Mouse (Mus musculus): ENCODE measurements at regions not wholly inside any gene's neighbourhood (a gene's known extent, or its start where the extent isn't known, plus 50 kb on each side); places are given as distances from the start of the nearest gene placed in this dataset.
A peak's percentile ranks its signal among the peaks of the same experiment; 100 is the strongest.

- DNase-seq: no peak
These were observed 102.0 kb upstream of the Slc22a12 start for GRCm38 (mm10) chr19:6644871-6645270.

- DNase-seq: no peak
These were observed 96.8 kb upstream of the Slc22a12 start for GRCm38 (mm10) chr19:6639681-6640080.

GRCm38 (mm10) chr19:6633400-6633799 lies 90.6 kb upstream of the Slc22a12 start:
- no peak for DNase-seq

GRCm38 (mm10) chr19:6631817-6632216 lies 89.0 kb upstream of the Slc22a12 start:
- DNase-seq: no peak

- DNase-seq: no peak
These were observed 87.7 kb upstream of the Slc22a12 start for GRCm38 (mm10) chr19:6630613-6630940.

- peak; percentile 70 for DNase-seq
These were observed 87.2 kb upstream of the Slc22a12 start for GRCm38 (mm10) chr19:6629911-6630612.

- DNase-seq: no peak
These were observed 82.7 kb upstream of the Slc22a12 start for GRCm38 (mm10) chr19:6625574-6625973.

- no peak for DNase-seq
These were observed 78.2 kb upstream of the Slc22a12 start for GRCm38 (mm10) chr19:6621023-6621422.

- DNase-seq: no peak
These were observed 76.7 kb upstream of the Slc22a12 start for GRCm38 (mm10) chr19:6619546-6619945.

- no peak for DNase-seq
These were observed 73.8 kb upstream of the Slc22a12 start for GRCm38 (mm10) chr19:6616659-6617058.

- no peak for DNase-seq
These were observed 69.6 kb upstream of the Slc22a12 start for GRCm38 (mm10) chr19:6612441-6612840.

GRCm38 (mm10) chr19:6611921-6612320 lies 69.1 kb upstream of the Slc22a12 start:
- no peak for DNase-seq

GRCm38 (mm10) chr19:6610715-6611114 lies 67.9 kb upstream of the Slc22a12 start:
- peak; percentile 28 for DNase-seq

GRCm38 (mm10) chr19:6610051-6610450 lies 67.2 kb upstream of the Slc22a12 start:
- no peak for DNase-seq

- no peak for DNase-seq
These were observed 64.7 kb upstream of the Slc22a12 start for GRCm38 (mm10) chr19:6607501-6607900.

- no peak for DNase-seq
These were observed 63.8 kb upstream of the Slc22a12 start for GRCm38 (mm10) chr19:6606667-6607066.

GRCm38 (mm10) chr19:6604702-6605101 lies 61.9 kb upstream of the Slc22a12 start:
- no peak for DNase-seq

- peak; percentile 23 for DNase-seq
These were observed 58.2 kb upstream of the Slc22a12 start for GRCm38 (mm10) chr19:6600873-6601530.

- DNase-seq: peak; percentile 76
These were observed 56.4 kb upstream of the Slc22a12 start for GRCm38 (mm10) chr19:6599281-6599680.

- no peak for DNase-seq
These were observed 55.4 kb upstream of the Slc22a12 start for GRCm38 (mm10) chr19:6598186-6598585.

- no peak for DNase-seq
These were observed 53.0 kb upstream of the Slc22a12 start for GRCm38 (mm10) chr19:6595801-6596200.
